Mouse (Mus musculus) spleen, adult 10 weeks (tissue): Measurements from ENCODE around the gene Pramel4. TPM values are rescaled to one million over a fixed set of nuclear protein-coding genes. Genes with fewer than 3 reads are reported as not detected.

Experiments
- polyA plus RNA-seq: library from polyadenylated mRNA; stranded (reverse); fragments of 350-450 nt; fragmentation: Illumina TruSeq; extraction: RNeasy Lipid Tissue Mini Kit (QIAGEN cat#74804); gene quantifications from one replicate; pipeline ENCODE4 v1.2.3, GENCODE M21; 2015; ENCODE audit warnings: low replicate concordance; ENCODE audit not compliant: insufficient read depth

The Pramel4 gene
- polyA plus RNA-seq = not detected

DNA sequence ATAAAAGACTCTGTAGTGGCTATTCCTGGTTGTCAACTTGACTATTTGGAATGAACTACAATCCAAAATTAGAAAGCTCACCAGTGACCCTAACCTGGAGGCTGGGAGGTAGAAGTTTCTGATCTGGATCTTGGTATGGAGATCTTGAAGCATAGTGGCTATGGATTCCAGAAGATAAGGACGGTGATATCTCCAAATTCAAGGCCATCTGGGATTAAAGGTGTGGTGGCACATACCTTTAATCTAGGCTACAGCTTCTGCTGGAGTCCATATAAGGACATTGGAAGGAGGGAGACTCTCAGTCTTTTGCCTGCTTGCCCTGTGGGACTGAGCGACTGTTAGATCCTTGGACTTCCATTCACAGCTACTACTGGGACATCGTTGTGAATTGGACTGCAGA lies at the start of gene Pramel4:
Pramel4 (plus strand) TSS at position 301 of the 400 bp plus-strand sequence.

DNA sequence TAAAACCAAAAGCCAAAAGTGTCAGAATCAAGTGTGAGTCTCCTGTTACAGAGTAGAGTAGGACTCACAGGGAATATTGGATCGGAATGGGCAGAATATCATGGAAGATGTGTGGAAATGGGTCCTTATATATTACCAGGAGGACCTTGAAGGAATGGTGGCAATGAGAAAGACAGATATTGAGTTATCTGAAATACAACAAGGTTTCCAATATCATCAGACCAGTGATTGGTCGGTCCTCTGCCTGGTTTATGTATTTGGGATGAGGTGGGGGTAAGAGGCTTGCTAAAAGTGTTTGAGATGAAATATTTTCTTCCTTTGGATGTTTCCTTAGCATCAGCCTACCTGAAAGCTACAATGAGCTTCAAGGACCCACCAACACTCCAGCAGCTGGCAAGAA lies 47.2 kb downstream of the Pramel4 start, which contains the start of gene Gm13102:
Gm13102 (plus strand) TSS at position 301 of the 400 bp plus-strand sequence.

Other genes starting within 250 kb of the Pramel4 start
- gene Gm13084, start 243.0 kb upstream of the Pramel4 start, polyA plus RNA-seq = not detected
- gene Gm13103, start 212.6 kb upstream of the Pramel4 start, polyA plus RNA-seq = not detected
- not detected for gene Pramef6, start 158.7 kb upstream of the Pramel4 start, polyA plus RNA-seq
- gene Pramef25, start 108.1 kb upstream of the Pramel4 start, polyA plus RNA-seq = not detected
- gene Gm13101, start 92.2 kb upstream of the Pramel4 start, polyA plus RNA-seq = not detected
- not detected for gene Pramef17, start 64.8 kb upstream of the Pramel4 start, polyA plus RNA-seq
- not detected for gene Gm13102, start 47.3 kb downstream of the Pramel4 start, polyA plus RNA-seq
- not detected for gene Oog3, start 103.5 kb downstream of the Pramel4 start, polyA plus RNA-seq
- not detected for gene Oog2, start 131.6 kb downstream of the Pramel4 start, polyA plus RNA-seq
- not detected for gene C87977, start 154.2 kb downstream of the Pramel4 start, polyA plus RNA-seq
- gene Pramel5, start 221.4 kb downstream of the Pramel4 start, polyA plus RNA-seq = not detected